Mouse (Mus musculus) brain, adult 2 months (tissue): ENCODE data around the gene Lars2.

Experiments
- DNase-seq: peaks from one replicate; pipeline ENCODE4 v3.0.0; 2011; ENCODE audit warnings: low read depth, low spot score

The Lars2 gene

DNA sequence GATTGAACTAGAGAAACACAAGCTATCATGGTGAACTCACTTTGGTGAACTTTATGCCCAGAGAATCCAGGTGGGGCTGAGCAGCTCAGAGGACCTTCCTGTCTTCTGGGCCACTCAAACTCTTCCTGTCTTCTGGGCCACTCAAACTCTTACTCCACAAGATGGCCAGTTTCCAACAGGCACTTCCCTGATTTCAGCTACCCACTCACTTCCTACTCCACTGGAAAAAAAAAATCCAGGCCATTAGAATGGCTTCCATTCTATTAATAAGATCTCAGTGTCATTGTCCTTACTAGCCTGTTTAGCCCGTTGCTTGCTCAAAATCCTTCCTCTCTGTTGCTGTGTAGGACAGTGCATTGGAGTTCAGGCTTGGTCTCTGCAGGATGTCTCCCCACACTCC is 108.8 kb downstream of the Lars2 start:
- DNase-seq = no peak

DNA sequence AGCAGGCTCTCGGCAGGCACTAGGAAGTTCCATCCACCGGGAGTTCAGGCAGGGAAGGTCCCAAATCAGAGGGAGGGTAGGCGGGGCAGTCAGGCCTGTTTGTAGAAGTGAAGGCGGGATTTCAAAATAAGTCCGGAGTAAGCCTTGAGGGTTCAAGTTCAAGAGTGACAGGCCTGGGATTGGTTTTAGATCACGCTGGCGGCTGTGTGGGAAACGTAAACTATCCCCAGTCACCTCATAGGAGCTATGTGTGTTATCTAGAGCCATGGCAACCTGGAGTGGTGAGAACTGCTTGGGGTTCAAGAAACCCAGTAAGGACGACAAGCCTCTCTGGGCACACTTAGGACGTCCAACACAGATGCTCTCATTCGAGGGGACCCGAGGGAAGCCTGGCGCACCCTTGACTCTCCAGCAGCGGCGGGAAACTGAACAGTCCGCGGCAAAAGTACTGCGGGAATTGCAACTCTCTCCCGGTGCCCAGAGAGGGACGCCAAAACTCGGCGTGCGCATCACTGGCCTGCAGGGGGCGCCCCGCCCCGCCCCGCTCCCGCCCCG is 111.4 kb downstream of the Lars2 start:
- peak; percentile 56 for DNase-seq

DNA sequence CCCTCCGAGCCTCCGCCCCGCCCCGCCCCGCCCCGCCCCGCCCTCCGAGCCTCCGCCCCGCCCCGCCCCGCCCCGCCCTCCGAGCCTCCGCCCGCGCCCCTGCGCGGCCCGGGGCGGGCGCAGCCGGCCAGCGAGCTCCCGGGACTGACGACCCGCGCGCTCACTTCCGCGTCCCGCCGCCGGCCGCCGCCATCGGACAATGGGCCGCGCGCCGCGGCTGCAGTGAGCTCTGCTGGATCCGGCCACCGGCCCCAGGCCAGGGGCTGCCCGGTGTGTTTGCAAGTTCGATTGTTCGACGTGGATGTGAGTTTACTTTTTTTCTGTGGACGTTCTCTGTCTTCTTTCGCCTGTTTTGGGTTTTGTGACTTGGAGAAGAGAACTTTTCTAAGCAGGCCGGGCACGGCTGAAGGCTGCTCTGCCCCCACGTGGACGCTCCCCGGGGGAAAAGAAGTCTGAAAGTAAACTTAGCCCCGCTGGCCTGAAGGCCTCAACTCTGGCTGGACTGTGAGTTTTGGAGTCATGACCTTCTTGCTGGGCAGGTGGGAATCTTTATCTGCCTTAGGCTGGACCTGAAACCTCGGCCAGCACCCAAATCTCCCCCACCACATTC is 112.0 kb downstream of the Lars2 start, which contains the start of gene Limd1:
Gene Limd1 (plus strand): TSS at position 121 of the 610 bp plus-strand sequence.
- DNase-seq = no peak

DNA sequence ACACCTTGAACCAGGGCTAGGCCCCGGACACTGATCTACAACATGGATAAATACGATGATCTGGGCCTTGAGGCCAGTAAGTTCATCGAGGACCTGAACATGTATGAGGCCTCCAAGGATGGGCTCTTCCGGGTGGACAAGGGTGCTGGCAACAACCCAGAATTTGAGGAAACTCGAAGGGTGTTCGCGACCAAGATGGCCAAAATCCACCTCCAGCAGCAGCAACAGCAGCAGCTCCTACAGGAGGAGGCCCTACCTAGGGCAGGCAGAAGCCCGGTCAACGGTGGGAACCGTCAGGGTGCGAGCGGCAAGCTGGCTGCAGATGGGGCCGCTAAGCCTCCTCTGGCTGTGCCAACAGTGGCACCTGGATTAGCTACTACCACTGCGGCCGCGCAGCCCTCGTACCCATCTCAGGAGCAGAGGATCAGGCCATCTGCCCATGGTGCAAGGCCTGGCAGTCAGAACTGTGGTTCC is 112.5 kb downstream of the Lars2 start:
- DNase-seq = no peak

DNA sequence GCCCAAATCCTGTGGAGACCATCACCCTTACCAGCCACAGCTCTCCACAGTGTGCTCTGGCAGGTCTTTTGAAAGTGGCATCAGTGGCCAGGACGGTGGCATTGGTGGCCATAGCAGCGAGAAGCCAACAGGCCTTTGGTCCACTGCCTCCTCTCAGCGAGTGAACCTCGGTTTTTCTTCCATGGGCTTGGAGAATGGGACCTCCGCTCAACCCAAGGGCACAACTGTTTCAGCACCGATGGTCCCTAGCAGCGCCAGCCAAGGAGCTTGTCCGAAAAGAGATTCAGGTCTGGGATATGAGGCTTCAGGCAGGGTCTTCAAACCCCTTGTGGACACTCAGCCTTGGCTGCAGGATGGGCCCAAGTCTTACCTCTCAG is 113.1 kb downstream of the Lars2 start:
- no peak for DNase-seq

DNA sequence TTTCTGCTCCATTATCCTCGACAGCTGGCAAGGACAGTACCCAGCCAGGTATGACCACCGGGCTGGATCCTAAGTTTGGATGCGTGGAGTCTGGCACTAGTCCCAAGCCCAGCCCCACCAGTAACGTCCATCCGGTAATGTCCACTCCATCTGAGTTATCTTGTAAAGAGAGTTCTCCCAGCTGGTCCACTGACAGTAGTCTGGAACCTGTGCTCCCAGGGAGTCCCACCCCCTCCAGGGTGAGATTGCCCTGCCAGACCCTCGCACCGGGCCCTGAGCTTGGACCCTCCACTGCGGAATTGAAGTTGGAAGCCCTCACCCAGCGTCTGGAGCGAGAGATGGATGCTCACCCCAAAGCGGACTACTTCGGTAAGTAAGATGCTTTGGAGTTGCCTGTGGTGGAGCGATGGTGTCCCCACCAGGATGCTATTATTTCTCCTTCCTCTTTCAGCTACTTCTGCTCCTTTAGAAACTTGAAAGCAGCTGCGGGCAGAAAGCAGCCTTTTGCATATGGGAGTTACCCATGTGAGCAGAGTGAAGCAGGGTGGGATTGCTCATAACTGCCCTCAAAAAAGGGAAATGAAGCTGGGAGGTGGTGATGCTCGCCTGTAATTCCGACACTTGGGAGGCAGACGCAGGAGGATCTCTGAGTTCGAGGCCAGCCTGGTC is 113.7 kb downstream of the Lars2 start:
- DNase-seq = no peak

DNA sequence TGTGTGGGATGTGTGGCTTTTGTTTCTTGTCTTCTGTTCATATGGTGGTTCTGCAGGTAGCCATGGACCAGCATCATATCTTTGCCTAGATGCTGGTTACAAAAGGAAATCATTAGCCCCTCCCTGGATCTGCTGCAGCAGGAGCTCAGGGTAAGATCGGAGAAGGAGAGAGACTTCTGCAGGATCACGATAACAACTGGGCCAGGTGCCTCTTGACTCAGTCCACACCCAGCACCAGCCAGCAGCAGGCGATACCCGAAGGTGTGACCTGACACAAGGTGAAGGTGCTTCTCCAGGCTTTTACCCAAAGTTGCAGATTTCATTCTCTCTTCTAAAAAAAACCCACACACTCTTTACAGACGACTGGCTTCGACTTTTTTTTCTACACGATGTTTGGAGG is 114.4 kb downstream of the Lars2 start:
- DNase-seq = no peak

DNA sequence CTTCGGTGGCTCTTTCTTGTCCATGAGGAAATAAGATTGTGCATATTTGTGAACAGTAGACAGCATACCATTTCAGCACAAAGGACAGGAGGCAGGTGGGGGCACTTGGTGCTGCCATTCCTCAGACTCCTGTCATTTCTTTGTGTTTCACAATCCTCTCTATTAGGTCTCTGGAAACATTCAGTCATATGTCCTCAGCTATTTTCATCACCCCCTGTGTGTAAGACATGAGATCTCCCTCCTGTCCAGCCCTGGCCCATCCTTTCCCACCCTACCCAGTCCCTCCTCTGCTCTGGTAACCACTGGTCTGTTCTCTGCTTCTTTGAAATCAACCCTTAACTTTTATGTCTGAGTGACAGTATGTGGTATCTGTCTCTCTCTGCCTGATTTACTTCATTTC is 116.9 kb downstream of the Lars2 start:
- DNase-seq = no peak

- no peak for DNase-seq
Measured at GRCm38 (mm10) chr9:123484830-123485229, 118.1 kb downstream of the Lars2 start.

DNA sequence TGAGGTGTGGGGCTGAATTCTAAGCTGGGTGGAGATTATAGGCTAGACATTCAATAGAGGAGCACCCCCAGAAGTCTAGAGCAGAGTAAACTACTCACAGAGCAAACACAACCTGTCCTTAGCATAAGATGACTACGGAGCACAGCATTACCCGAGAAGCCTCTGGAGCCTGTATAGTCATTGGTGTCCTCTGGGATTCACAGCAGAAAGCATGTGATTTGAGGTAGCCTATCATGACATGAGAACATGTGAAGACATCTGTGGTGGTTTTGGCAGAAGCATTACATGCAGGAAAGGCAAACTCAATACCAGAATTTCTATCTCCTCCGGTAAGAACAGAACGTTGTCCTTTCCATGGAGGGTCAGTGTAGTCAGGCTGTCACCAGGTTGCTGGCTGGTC is 118.8 kb downstream of the Lars2 start:
- DNase-seq = no peak

DNA sequence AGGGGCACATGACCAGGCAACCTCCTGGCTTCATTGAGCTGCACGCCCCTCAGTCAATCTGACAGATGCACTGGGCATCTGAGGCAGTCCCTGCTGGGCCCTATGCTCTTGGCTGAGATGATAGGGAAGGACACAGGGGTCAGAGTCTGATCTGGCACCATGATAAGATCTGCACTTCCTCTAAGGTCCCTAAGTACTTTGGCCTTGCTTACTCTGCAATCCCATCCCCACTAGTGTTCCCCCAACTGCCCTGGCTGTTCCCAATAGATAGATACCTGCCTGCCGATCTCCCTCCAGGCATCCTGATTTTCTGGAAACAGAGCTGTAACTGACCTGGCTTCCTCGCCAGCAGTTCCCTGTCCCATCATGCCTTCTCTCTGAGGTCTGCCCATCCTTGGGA is 119.9 kb downstream of the Lars2 start:
- no peak for DNase-seq

- no peak for DNase-seq
Measured at GRCm38 (mm10) chr9:123489073-123489472, 122.3 kb downstream of the Lars2 start.

GRCm38 (mm10) chr9:123489727-123490343 is 123.1 kb downstream of the Lars2 start:
- DNase-seq = no peak

DNA sequence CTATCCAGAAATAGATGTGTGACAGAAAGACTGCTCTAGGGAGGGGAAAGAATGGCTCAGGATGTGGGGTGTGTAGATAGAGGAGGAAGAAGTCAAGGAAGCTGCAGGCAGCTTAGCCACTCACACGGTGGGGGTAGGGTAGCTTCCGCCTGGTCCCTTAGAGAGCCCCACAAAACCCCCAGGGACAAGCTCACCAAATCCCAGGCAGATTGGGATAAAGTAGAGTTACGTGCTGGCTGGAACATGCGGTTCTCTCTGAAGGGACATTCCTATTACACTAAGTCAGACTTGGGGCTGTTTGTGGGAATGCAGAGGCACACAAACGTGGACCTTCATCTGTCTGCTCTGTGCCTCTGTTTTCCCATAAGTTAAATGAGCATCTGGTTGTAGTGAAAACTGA is 124.2 kb downstream of the Lars2 start:
- no peak for DNase-seq

DNA sequence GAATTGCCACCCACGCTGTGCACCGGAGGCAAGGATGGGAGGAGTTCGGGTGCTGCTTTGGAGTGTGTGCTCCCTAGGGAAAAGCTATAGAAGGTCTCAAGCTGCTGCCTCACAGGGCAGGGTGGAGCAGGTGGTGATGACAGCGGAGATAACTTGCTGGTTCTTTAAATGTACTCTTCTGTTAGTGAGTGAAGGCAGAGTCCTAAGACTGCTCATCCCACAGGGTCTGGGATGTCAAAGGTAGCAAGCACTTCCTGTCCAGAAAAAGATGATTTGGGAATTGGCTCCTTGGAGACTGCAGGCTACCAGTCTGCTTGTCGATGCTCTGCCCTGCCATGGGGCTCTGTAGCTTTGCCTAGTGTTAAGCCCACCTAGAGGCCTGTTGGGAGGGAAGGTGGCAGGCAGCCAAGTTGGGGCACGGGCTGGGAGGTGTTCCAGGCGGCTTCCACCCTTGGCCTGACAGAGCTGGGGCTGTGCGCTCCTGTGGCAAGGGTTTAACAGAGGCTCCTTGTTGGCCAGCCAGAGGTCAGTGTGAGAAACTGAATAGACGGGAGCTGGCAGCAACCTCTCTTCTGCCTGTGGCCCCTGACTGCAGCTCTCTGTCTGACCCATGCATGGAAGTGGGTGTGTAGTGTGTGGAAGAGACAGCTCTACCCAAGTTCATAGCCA is 125.3 kb downstream of the Lars2 start:
- DNase-seq = peak; percentile 72

GRCm38 (mm10) chr9:123496665-123497064 is 129.9 kb downstream of the Lars2 start:
- no peak for DNase-seq

- no peak for DNase-seq
Measured at GRCm38 (mm10) chr9:123497906-123498305, 131.2 kb downstream of the Lars2 start.

GRCm38 (mm10) chr9:123500480-123500879 is 133.8 kb downstream of the Lars2 start:
- DNase-seq = no peak

- peak; percentile 82 for DNase-seq
Measured at GRCm38 (mm10) chr9:123503171-123503834, 136.6 kb downstream of the Lars2 start.

GRCm38 (mm10) chr9:123504325-123504724 is 137.6 kb downstream of the Lars2 start:
- peak; percentile 87 for DNase-seq

DNA sequence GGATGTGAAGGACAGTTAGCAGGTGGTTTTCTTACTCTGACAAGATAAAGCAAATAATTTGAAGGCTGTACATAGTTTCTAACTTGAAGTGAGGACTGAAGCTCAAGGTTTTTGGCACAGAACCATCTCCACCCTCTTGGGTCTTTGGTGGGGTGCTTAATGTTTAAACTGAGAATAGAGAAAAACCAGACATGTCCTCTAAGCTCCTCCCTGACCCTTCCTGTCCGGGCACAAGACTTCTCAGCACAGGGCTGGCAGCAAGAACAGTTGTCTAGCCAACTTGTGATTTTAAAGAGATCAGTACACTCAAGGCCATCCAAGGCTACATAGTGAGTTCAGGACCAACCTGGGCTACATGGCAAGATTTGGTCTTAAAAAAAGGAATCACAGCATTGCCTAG is 138.9 kb downstream of the Lars2 start:
- DNase-seq = no peak
